Mouse (Mus musculus): ENCODE data around the gene Adamts2. TPM values are rescaled to one million over a fixed set of nuclear protein-coding genes. Genes with fewer than 3 reads are reported as not detected.
A peak's percentile ranks its signal among the peaks of the same experiment; 100 is the strongest.

Gene Adamts2
- polyA plus RNA-seq, 1 experiment from 2014 or later: 12.2 TPM

DNA sequence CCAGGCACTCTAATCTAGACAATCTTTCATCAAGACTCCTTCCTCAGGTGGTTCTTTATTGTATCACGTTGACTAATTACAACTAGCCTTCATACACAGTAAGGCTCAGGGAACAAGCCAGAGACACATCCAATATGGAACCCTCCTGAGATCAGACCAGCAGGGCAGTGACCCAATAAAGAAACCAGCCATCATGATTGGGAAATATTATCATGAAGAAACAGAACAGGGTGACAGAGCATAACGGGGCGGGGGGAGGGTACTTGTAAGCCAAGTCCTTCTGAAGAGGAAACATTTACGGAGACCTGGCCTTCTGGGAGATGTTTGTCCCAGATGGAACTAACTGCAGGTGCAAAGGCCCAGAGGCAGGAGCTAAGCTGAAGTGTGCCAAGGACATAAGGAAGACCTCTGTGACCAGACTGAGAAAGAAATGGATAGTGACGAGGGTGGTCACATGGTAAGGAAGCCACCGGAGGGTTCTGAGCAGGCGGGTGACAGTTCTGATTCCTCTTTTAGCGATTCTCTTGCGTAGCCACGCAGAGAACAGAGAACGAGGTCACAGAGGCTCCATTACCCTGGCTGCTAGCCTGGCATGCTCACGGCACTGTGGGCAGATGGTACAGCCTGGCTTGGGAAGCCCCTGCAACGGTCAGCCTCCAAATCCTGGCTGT lies 36.4 kb downstream of the Adamts2 start:
- Histone ChIP-seq H3K4me3 (ENCODE audit: low read depth, low read length) (no peak overlapping the region), H3K36me3 (ENCODE audit: control insufficient read depth, insufficient read depth, low read length) (no peaks in the 10 kb centered on the region), H3K9ac (ENCODE audit: low read length) (no peak overlapping the region), H3K27ac (replicated peaks) (no peak overlapping the region), H3K4me1 (replicated peaks; ENCODE audit: control insufficient read depth, insufficient read depth) (peaks cover 4% of the 10 kb centered on the region; the same call in 1 of the 2 replicates), H3K9me3 (ENCODE audit: control insufficient read depth, low read length) (no peaks in the 10 kb centered on the region), H3K27me3 (ENCODE audit: control insufficient read depth, insufficient read depth, low read length) (no peaks in the 10 kb centered on the region), H3K4me2 (replicated peaks; ENCODE audit: low read depth) (no peak overlapping the region)
- no peak for DNase-seq (ENCODE audit: low spot score)
- no peak for TF ChIP-seq CTCF (IDR thresholded peaks at IDR 0.05; ENCODE audit: low read depth)
- TF ChIP-seq EP300 (optimal IDR thresholded peaks at IDR 0.05): no peak
- no peak for ATAC-seq (ENCODE audit: low FRiP score, low TSS enrichment)
- WGBS: 94% methylated on average over 13 of the region's 13 CpGs

DNA sequence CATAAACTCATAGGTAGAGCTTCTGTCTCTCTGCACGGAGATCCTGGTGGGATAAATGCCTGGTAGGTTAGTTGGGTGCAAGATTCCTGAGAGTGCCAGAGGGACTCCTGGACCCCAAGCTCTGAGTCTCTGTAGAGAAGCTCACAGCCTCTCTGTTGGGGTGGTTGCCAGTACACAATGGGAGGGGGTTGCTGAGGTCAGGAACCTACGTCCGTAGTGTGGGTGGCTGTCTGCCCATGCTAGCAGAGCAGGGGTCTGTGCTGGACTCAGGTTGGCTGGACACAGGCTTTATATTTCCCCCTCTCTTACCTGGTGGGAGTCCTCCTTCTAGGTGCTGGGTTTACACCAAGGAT lies 37.0 kb downstream of the Adamts2 start:
- Histone ChIP-seq H3K4me1 (replicated peaks; ENCODE audit: control insufficient read depth, insufficient read depth) (peaks cover 4% of the 10 kb centered on the region; the same call in 1 of the 2 replicates), H3K9ac (ENCODE audit: low read length) (no peak overlapping the region), H3K4me2 (replicated peaks; ENCODE audit: low read depth) (no peak overlapping the region), H3K27ac (replicated peaks) (no peak overlapping the region), H3K9me3 (ENCODE audit: control insufficient read depth, low read length) (no peaks in the 10 kb centered on the region), H3K27me3 (ENCODE audit: control insufficient read depth, insufficient read depth, low read length) (no peaks in the 10 kb centered on the region), H3K36me3 (ENCODE audit: control insufficient read depth, insufficient read depth, low read length) (no peaks in the 10 kb centered on the region), H3K4me3 (ENCODE audit: low read depth, low read length) (no peak overlapping the region)
- no peak for ATAC-seq (ENCODE audit: low FRiP score, low TSS enrichment)
- no peak for DNase-seq (ENCODE audit: low spot score)
- TF ChIP-seq CTCF (IDR thresholded peaks at IDR 0.05; ENCODE audit: low read depth) (no peak), EP300 (optimal IDR thresholded peaks at IDR 0.05) (no peak)
- 76% methylated on average over 3 of the region's 3 CpGs for WGBS

DNA sequence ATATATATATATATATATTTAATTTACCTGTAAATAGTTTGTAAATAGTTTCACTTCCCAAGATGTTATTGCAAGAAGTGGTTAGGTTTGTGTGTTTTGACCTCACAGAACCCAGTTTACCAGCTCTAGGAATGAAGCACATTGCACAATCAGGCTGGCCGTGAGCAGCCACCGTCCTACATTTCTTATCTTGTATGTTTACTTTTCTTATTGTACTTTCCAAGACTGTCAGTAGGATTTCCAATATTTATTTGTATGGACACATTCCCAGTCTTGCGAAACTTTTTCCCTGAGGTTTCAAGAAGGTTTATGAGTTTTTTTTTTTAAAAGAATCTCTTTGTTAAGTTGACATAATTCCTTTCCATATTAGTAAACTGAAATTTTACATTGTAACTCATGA lies 40.7 kb downstream of the Adamts2 start:
- Histone ChIP-seq H3K4me2 (replicated peaks; ENCODE audit: low read depth) (no peak overlapping the region), H3K9me3 (ENCODE audit: control insufficient read depth, low read length) (no peaks in the 10 kb centered on the region), H3K4me3 (ENCODE audit: low read depth, low read length) (no peak overlapping the region), H3K9ac (ENCODE audit: low read length) (no peak overlapping the region), H3K4me1 (replicated peaks; ENCODE audit: control insufficient read depth, insufficient read depth) (no peaks in the 10 kb centered on the region), H3K27me3 (ENCODE audit: control insufficient read depth, insufficient read depth, low read length) (no peaks in the 10 kb centered on the region), H3K36me3 (ENCODE audit: control insufficient read depth, insufficient read depth, low read length) (no peaks in the 10 kb centered on the region), H3K27ac (replicated peaks) (no peak overlapping the region)
- 28% methylated on average over 3 of the region's 3 CpGs for WGBS
- no peak for DNase-seq (ENCODE audit: low spot score)
- TF ChIP-seq EP300 (optimal IDR thresholded peaks at IDR 0.05): no peak
- no peak for TF ChIP-seq CTCF (IDR thresholded peaks at IDR 0.05; ENCODE audit: low read depth)
- ATAC-seq (ENCODE audit: low FRiP score, low TSS enrichment): no peak

DNA sequence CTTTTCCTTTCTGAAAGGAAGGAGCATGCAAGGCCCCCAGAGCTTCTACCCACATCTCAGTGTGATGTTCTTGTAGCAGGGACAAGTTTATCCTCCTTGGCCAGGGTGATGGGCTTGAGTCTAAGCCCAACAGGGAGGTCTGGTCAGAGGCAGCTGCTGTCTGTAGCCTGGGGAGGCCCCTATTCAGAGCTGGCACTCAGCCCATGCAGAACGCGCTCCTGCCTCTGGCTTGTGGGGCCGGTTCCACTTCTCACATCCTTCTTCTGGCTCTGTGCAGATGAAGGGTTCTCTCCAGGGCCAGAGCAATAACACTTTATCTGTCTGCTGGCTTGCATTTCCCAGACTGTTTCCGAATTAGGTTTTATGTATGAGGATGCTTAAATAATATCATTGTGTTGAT lies 44.3 kb downstream of the Adamts2 start:
- Histone ChIP-seq H3K27me3 (ENCODE audit: control insufficient read depth, insufficient read depth, low read length) (no peaks in the 10 kb centered on the region), H3K4me1 (replicated peaks; ENCODE audit: control insufficient read depth, insufficient read depth) (no peaks in the 10 kb centered on the region), H3K4me3 (ENCODE audit: low read depth, low read length) (no peak overlapping the region), H3K9me3 (ENCODE audit: control insufficient read depth, low read length) (no peaks in the 10 kb centered on the region), H3K27ac (replicated peaks) (peak overlapping the region; percentile 31), H3K36me3 (ENCODE audit: control insufficient read depth, insufficient read depth, low read length) (no peaks in the 10 kb centered on the region), H3K4me2 (replicated peaks; ENCODE audit: low read depth) (no peak overlapping the region), H3K9ac (ENCODE audit: low read length) (no peak overlapping the region)
- TF ChIP-seq EP300 (optimal IDR thresholded peaks at IDR 0.05) (no peak), CTCF (IDR thresholded peaks at IDR 0.05; ENCODE audit: low read depth) (no peak)
- ATAC-seq (ENCODE audit: low FRiP score, low TSS enrichment) (peak; percentile 80; the same call in 1 of the 2 replicates), DNase-seq (ENCODE audit: low spot score) (peak; percentile 50)
- WGBS: 23% methylated on average over 4 of the region's 4 CpGs

DNA sequence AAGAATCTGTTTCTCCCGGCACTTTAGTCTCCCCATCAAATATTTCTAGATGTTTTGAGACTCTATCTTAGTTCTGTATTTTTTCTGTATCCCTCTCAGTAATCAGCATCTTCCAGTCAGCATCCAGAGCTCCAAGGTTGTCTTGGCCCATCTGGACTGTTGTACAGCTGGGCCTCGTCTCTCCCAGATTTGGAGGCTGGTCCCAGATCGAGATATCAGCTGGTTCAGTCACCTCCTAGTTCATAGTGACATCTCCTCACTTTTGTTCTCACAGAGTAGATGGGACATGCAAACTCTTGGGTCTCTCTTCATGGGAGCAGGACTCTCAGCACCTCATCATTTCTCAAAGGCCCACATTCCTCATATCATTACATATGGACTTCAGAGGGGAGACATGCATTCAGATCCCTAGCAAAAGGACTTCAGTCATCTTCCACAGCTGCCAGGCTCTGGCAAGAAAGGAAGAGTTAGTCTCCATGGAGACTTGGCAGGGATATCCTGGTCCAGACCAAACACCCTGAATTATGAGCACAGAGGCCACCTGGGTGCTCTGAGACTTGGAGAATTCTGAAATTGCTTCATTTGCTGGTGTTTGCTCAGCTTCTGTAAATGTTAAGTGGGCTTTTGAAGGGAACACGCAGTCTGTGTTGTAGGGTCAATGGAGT lies 46.4 kb downstream of the Adamts2 start:
- H3K9ac ChIP-seq (ENCODE audit: low read length): no peak overlapping the region
- no peak for ATAC-seq (ENCODE audit: low FRiP score, low TSS enrichment)
- TF ChIP-seq EP300 (optimal IDR thresholded peaks at IDR 0.05) (no peak), CTCF (IDR thresholded peaks at IDR 0.05; ENCODE audit: low read depth) (no peak)
- no peaks in the 10 kb centered on the region for H3K4me1 ChIP-seq (replicated peaks; ENCODE audit: control insufficient read depth, insufficient read depth)
- no peak overlapping the region for H3K4me2 ChIP-seq (replicated peaks; ENCODE audit: low read depth)
- no peak overlapping the region for H3K4me3 ChIP-seq (ENCODE audit: low read depth, low read length)
- 73% methylated on average over 4 of the region's 4 CpGs for WGBS
- H3K27ac ChIP-seq (replicated peaks): no peak overlapping the region
- DNase-seq (ENCODE audit: low spot score): no peak
- no peaks in the 10 kb centered on the region for H3K36me3 ChIP-seq (ENCODE audit: control insufficient read depth, insufficient read depth, low read length)
- no peaks in the 10 kb centered on the region for H3K9me3 ChIP-seq (ENCODE audit: control insufficient read depth, low read length)
- H3K27me3 ChIP-seq (ENCODE audit: control insufficient read depth, insufficient read depth, low read length): no peaks in the 10 kb centered on the region

DNA sequence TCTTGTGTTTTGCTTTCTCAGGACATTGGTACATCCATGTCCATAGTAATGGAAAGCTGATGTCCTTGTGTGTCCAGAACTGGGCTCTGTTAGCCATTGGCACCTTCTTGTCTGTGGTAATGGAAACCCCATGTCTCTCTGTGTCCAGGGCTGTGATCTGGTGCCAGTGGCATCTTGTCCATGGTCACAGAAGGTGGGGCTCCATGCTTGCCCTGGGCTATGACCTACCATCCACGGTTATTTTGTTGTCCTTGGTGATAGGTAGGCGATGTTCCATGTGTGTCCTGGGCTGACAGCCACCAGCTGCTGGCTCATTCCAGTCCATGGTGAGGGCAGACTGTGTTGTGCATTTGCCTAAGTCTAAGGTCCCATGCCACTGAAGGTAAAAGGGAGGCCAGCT lies 48.2 kb downstream of the Adamts2 start:
- Histone ChIP-seq H3K9me3 (ENCODE audit: control insufficient read depth, low read length) (no peaks in the 10 kb centered on the region), H3K27ac (replicated peaks) (no peak overlapping the region), H3K27me3 (ENCODE audit: control insufficient read depth, insufficient read depth, low read length) (no peaks in the 10 kb centered on the region), H3K4me2 (replicated peaks; ENCODE audit: low read depth) (no peak overlapping the region), H3K9ac (ENCODE audit: low read length) (no peak overlapping the region), H3K4me3 (ENCODE audit: low read depth, low read length) (no peak overlapping the region), H3K4me1 (replicated peaks; ENCODE audit: control insufficient read depth, insufficient read depth) (no peaks in the 10 kb centered on the region), H3K36me3 (ENCODE audit: control insufficient read depth, insufficient read depth, low read length) (no peaks in the 10 kb centered on the region)
- 76% methylated on average over 2 of the region's 2 CpGs for WGBS
- DNase-seq (ENCODE audit: low spot score): no peak
- ATAC-seq (ENCODE audit: low FRiP score, low TSS enrichment): no peak
- TF ChIP-seq CTCF (IDR thresholded peaks at IDR 0.05; ENCODE audit: low read depth): no peak
- TF ChIP-seq EP300 (optimal IDR thresholded peaks at IDR 0.05): no peak

Measured in stomach, postnatal 0 days (tissue).